Mouse (Mus musculus) liver, adult 2 months (tissue): ENCODE measurements around the gene Mea1. TPM values are rescaled to one million over a fixed set of nuclear protein-coding genes. Genes with fewer than 3 reads are reported as not detected.

Experiments used
- DNase-seq: peaks from one replicate; pipeline ENCODE4 v3.0.0-alpha.2; 2011; ENCODE audit warnings: low read depth, low spot score; ENCODE audit errors: extremely low read depth
- H3K27ac ChIP-seq: fragments of 200-500 bp; replicated peaks from 2 replicates; pipeline ENCODE4 v1.5.1; 2012; ENCODE audit warnings: low read depth, mild to moderate bottlenecking, control low read depth, inconsistent platforms, low read length; ENCODE audit not compliant: insufficient read depth
- H3K27me3 ChIP-seq: fragments of 200-500 bp; 2 replicates; pipeline ENCODE4 v1.6.1; 2012; ENCODE audit warnings: mild to moderate bottlenecking, moderate library complexity, low read length, inconsistent platforms; ENCODE audit not compliant: control insufficient read depth, insufficient read depth
- H3K36me3 ChIP-seq: fragments of 200-500 bp; 2 replicates; pipeline ENCODE4 v1.6.1; 2012; ENCODE audit warnings: low read length, inconsistent platforms; ENCODE audit not compliant: control insufficient read depth, insufficient read depth
- H3K4me1 ChIP-seq: fragments of 200-500 bp; 2 replicates; pipeline ENCODE4 v1.6.1; 2011; ENCODE audit warnings: low read length; ENCODE audit not compliant: control insufficient read depth, insufficient read depth
- H3K4me3 ChIP-seq: fragments of 200-500 bp; 2 replicates; pipeline ENCODE4 v1.5.1; 2011; ENCODE audit warnings: low read depth, mild to moderate bottlenecking, control low read depth, low read length, moderate library complexity; ENCODE audit not compliant: insufficient read depth
- H3K79me2 ChIP-seq: fragments of 200-500 bp; 2 replicates; pipeline ENCODE4 v1.6.1; 2012; ENCODE audit warnings: inconsistent platforms, mild to moderate bottlenecking, low read length, moderate library complexity; ENCODE audit not compliant: control insufficient read depth, insufficient read depth
- H3K9ac ChIP-seq: fragments of 200-500 bp; 2 replicates; pipeline ENCODE4 v1.6.1; 2012; ENCODE audit warnings: low read depth, mild to moderate bottlenecking, control low read depth, inconsistent platforms, low read length
- CTCF ChIP-seq: fragments of 200-500 bp; IDR thresholded peaks from 2 replicates; pipeline ENCODE4 v1.5.1; 2011; ENCODE audit warnings: low read depth, low read length, control low read depth
- POLR2A ChIP-seq: fragments of 200-500 bp; IDR thresholded peaks from 2 replicates; pipeline ENCODE4 v1.6.1; 2011; ENCODE audit warnings: low read length, control low read depth; ENCODE audit not compliant: insufficient read depth; ENCODE audit errors: extremely low read depth
- WGBS: fragments of 180-500 bp; shearing (Covaris S2); methylation state at CpG from one replicate; pipeline ENCODE4 v1.1.7; 2018; 5-methylcytosine and 5-hydroxymethylcytosine counted together
- polyA plus RNA-seq: library from polyadenylated mRNA; depleted of rRNA; stranded (reverse); fragments of >200 nt; gene quantifications from 2 replicates; pipeline ENCODE4 v1.2.3, GENCODE M21; 2012
- total RNA-seq: library from RNA; depleted of rRNA; stranded (reverse); fragments of >200 nt; gene quantifications from 2 replicates; pipeline ENCODE4 v1.2.3, GENCODE M21; 2014

Mea1 gene
- total and polyA plus RNA-seq, 2 experiments = 55.2 to 60.4 TPM

- peaks cover 25% of the 10 kb centered on the region; the same call in 1 of the 2 replicates for H3K36me3 ChIP-seq
- H3K27me3 ChIP-seq = no peaks in the 10 kb centered on the region
- H3K79me2 ChIP-seq = peaks cover 5% of the 10 kb centered on the region; the same call in 1 of the 2 replicates
- peaks cover 8% of the 10 kb centered on the region for H3K4me1 ChIP-seq
- DNase-seq = no peak
- H3K4me3 ChIP-seq = peak overlapping the region; percentile 95
- TF ChIP-seq POLR2A = no peak
- TF ChIP-seq CTCF = no peak
- peak overlapping the region; percentile 99 for H3K27ac ChIP-seq
- 81% methylated on average over 12 of the region's 12 CpGs for WGBS
- peak overlapping the region; percentile 46 for H3K9ac ChIP-seq
Observed at GRCm38 (mm10) chr17:46644152-46644805, 34.3 kb upstream of the Mea1 start.

DNA sequence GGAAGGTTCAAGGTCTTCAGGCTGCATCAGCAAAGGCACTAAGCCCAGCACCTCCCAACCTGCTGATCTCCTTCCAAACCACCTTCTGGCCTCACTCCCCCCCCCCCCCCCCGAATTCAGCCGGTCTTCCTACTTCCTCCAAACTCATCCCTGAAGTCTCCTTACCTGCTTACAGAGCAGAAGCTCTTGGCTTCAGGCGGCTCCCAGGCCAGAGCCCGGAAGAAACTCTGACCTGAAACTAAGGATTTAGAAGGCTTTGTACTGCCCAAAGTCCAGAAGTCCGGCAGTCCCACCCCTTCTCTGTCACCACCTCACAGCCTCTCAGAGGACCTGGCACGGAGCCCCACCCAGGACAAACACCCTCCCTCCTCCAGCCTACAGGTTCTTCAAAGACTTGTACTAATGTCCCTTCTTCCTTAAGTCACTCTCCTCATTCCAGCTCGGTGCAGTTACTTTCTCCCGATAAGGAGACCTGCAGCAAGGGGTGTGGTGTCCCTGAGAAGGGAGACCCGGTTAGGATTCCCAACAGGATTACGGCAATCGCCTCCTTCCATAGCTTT is 33.6 kb upstream of the Mea1 start:
- peak; percentile 89 for DNase-seq
- Histone ChIP-seq H3K27me3 (no peaks in the 10 kb centered on the region), H3K36me3 (peaks cover 22% of the 10 kb centered on the region; the same call in 1 of the 2 replicates), H3K27ac (peak overlapping the region; percentile 99), H3K9ac (peak overlapping the region; percentile 92), H3K79me2 (peaks cover 5% of the 10 kb centered on the region; the same call in 1 of the 2 replicates), H3K4me3 (peak overlapping the region; percentile 95), H3K4me1 (peaks cover 8% of the 10 kb centered on the region)
- 1% methylated on average over 11 of the region's 11 CpGs for WGBS
- 0 out of 2 replicates have a peak, but pooled peaks have one; percentile 47 for TF ChIP-seq POLR2A
- TF ChIP-seq CTCF = no peak

DNA sequence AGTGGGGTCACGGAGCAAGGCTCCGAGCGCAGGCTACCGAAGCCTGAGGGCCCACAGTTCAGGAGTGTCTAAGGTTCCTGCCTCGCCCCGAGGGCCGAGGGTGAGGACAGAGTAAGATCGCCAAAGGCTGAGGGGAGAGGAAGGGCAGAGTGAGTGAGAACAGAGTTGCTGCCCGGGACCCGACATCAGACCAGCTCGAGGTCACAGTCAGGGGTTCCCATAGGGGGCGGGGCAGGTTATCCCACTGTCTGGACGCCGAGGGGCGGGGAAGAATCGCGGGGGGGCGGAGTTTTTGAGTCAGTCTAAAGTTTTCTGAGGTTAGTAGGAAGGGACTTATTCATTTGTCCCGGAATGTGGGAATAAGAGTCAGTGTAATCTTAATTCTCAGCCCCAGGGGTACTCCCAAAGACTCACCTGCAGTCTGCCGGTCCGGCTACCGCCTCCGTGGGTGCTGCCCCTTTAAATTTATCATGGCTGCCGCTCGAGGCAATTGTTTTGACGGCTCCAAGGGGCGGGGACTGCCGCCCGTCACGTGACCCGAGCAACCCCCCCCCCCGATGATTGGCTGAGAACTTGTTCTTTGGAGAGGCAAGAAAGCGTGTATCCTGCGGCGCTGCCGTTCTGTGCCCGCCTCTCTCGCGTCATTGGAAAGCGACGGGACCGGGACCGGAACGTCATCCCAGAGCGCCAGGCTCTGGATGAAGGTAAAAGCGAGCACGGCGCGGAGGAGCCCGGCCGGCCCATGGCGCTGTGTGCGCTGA is 32.9 kb upstream of the Mea1 start, which contains the start of the genes Klc4 and Mrpl2:
Gene Klc4 (minus strand): TSS at position 462 of the 761 bp plus-strand sequence.
Gene Mrpl2 (plus strand): TSS at position 669 of the 761 bp plus-strand sequence.
- Histone ChIP-seq H3K27ac (peak within 1 kb of the TSS; percentile 99), H3K9ac (peak within 1 kb of the TSS; percentile 92), H3K36me3 (peaks cover 15% of the 10 kb centered on the region; the same call in 1 of the 2 replicates), H3K4me3 (peak within 1 kb of the TSS; percentile 95), H3K4me1 (peaks cover 8% of the 10 kb centered on the region), H3K79me2 (peaks cover 5% of the 10 kb centered on the region; the same call in 1 of the 2 replicates), H3K27me3 (no peaks in the 10 kb centered on the region)
- under 1% methylated on average over 52 of the region's 53 CpGs for WGBS
- no peak for TF ChIP-seq CTCF
- TF ChIP-seq POLR2A = 0 out of 2 replicates have a peak, but pooled peaks have one; percentile 30
- DNase-seq = peak; percentile 90

- H3K27ac ChIP-seq = peak overlapping the region; percentile 86
- H3K9ac ChIP-seq = peak overlapping the region; percentile 90
- peak; percentile 80 for TF ChIP-seq POLR2A
- TF ChIP-seq CTCF = no peak
- H3K79me2 ChIP-seq = peaks cover 5% of the 10 kb centered on the region; the same call in 1 of the 2 replicates
- H3K36me3 ChIP-seq = peaks cover 12% of the 10 kb centered on the region; the same call in 1 of the 2 replicates
- H3K4me3 ChIP-seq = peak overlapping the region; percentile 85
- WGBS = under 1% methylated on average over 19 of the region's 19 CpGs
- H3K4me1 ChIP-seq = peaks cover 10% of the 10 kb centered on the region
- DNase-seq = peak; percentile 83
- H3K27me3 ChIP-seq = no peaks in the 10 kb centered on the region
Observed at GRCm38 (mm10) chr17:46646322-46646662, 32.3 kb upstream of the Mea1 start.

DNA sequence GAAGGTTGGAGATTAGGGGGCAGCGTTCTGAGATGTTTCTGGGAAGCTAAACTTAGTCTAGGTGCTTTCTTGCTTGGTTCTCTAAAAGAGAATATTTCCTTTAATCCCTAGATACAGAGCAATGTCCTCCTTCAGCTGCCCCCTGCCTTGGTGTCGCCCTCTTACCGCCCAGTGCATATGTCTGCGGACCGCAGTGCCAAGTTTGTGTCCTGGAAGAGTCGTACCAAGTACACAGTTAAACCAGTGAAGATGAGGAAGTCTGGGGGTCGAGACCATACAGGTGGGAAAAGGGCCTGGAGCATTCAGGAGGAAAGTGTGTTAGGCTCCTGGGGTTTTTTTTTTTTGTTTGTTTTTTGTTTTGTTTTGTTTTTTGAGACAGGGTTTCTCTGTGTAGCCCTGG is 31.3 kb upstream of the Mea1 start:
- Histone ChIP-seq H3K36me3 (peaks cover 5% of the 10 kb centered on the region; the same call in 1 of the 2 replicates), H3K4me1 (peaks cover 10% of the 10 kb centered on the region), H3K79me2 (peaks cover 5% of the 10 kb centered on the region; the same call in 1 of the 2 replicates), H3K27ac (no peak overlapping the region), H3K9ac (no peak overlapping the region), H3K27me3 (no peaks in the 10 kb centered on the region), H3K4me3 (no peak overlapping the region)
- TF ChIP-seq CTCF = no peak
- TF ChIP-seq POLR2A = no peak
- DNase-seq = no peak
- WGBS = 90% methylated on average over 7 of the region's 7 CpGs
